Mouse (Mus musculus) layer of hippocampus, adult 18-20 months (tissue): Measurements from ENCODE around the gene Slc16a14. TPM values are rescaled to one million over a fixed set of nuclear protein-coding genes. Genes with fewer than 3 reads are reported as not detected.

Experiments
- DNase-seq, 2 experiments: peaks; one replicate each; pipeline ENCODE4 v3.0.0; 2022; ENCODE audit warnings: low spot score in 2 of 2
- total RNA-seq, 2 experiments: library from RNA; stranded (reverse); gene quantifications; 2 replicates each; pipeline ENCODE4 v1.2.3; 2021

The Slc16a14 gene
- total RNA-seq, 2 experiments from 2014 or later = 11.7 to 12.4 TPM

GRCm38 (mm10) chr1:84868311-84868710, 66.6 kb downstream of the Slc16a14 start:
- DNase-seq = no peak

- no peak for DNase-seq
These were observed 68.2 kb downstream of the Slc16a14 start for GRCm38 (mm10) chr1:84866706-84867230.

GRCm38 (mm10) chr1:84866231-84866630, 68.7 kb downstream of the Slc16a14 start:
- no peak for DNase-seq

GRCm38 (mm10) chr1:84864645-84865044, 70.3 kb downstream of the Slc16a14 start:
- DNase-seq = no peak

GRCm38 (mm10) chr1:84861255-84861630, 73.7 kb downstream of the Slc16a14 start:
- no peak for DNase-seq

GRCm38 (mm10) chr1:84860360-84861254, 74.3 kb downstream of the Slc16a14 start:
- no peak for DNase-seq

- no peak for DNase-seq
These were observed 75.3 kb downstream of the Slc16a14 start for GRCm38 (mm10) chr1:84859597-84859996.

Other genes with a start within 250 kb of the Slc16a14 start
- 100 to 1,000 TPM; 108 to 117 TPM for gene Dner, start 238.9 kb downstream of the Slc16a14 start, total RNA-seq
- 1 to 10 TPM; 2.3 to 3.3 TPM for gene Fbxo36, start 95.3 kb downstream of the Slc16a14 start, total RNA-seq
- gene Trip12, start 94.6 kb downstream of the Slc16a14 start, total RNA-seq = 100 to 1,000 TPM; 182 to 199 TPM
- not detected for gene Gm10553, start 165.0 kb upstream of the Slc16a14 start, total RNA-seq
- gene A530032D15Rik, start 174.7 kb upstream of the Slc16a14 start, total RNA-seq = not detected